Mouse (Mus musculus): ENCODE data around the gene Rad23a.

Rad23a gene

DNA sequence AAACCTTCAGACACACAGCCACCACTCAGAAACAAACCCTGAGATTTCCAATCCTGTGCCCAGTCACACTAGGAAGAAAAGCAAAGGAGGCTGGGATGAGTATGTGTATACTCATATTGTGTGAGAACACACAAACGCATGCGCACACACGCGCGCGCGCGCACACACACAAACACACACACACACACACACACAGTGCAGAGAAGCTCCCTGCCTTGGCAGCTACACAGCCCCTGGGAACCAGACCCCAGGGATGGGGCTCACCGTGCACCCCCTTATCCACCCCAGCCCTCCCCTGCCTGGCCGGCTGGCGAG is 26.3 kb downstream of the Rad23a start:
- no peak for DNase-seq (ENCODE audit: low read depth in 1 of 2, low spot score in 2 of 2)

DNA sequence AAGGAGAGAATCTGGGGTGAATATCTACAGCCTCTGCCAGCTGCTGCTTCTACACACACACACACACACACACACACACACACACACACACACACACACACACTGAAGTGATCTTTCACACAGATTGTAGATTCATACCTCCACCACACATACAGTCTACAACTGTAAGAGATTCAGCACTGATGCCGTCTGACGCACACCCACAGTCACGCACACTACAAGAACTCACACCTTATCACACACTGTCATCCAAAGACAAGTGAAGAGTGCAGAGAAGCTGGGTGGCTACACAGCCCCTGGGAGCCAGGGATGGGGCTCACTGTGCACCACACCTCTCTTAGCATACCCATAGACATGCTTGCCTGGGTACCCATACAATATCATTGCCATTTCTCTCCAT is 26.6 kb downstream of the Rad23a start:
- no peak for DNase-seq (ENCODE audit: low read depth in 1 of 2, low spot score in 2 of 2)

DNA sequence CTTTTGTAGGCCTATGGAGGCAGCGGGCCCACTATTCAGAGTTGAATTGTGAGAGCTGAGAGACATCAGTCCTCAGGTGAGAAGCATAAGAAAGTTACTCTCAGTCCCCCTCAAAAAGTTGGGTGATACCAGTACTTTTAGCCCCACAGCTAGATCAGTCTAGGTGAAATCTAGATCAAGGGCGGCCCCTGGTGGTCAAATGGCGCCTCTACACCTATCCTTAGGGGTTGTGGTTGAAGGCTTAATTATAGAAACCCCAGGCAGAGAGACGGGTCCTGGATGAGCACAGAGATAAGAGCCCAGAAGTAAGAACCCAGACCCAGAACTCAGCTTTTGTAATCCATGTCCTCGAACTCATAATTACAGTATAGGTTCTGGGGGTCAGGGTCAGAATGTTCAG is 27.4 kb downstream of the Rad23a start:
- peak; percentile 48 to 72 for DNase-seq (ENCODE audit: low read depth in 1 of 2, low spot score in 2 of 2)

DNA sequence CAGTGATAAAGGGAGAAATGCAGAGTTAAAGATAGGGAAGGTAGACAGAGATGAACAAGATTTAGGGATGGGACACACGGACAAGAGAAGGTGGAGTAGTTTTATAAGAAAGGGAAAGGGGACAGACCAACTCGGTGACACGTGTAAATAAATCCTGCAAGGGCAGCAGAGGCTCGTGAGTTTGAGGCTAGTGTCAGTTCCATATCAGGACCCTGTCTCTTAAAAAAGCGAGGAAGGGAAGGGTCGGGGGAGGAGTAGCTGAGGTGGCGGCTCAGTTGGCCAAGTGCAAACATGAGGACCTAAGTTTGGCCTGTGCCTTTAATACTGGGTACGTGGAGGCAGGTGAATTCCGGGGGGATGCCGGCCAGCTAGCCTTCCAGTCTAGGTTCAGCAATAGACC is 29.2 kb downstream of the Rad23a start:
- no peak for DNase-seq (ENCODE audit: low read depth in 1 of 2, low spot score in 2 of 2)

DNA sequence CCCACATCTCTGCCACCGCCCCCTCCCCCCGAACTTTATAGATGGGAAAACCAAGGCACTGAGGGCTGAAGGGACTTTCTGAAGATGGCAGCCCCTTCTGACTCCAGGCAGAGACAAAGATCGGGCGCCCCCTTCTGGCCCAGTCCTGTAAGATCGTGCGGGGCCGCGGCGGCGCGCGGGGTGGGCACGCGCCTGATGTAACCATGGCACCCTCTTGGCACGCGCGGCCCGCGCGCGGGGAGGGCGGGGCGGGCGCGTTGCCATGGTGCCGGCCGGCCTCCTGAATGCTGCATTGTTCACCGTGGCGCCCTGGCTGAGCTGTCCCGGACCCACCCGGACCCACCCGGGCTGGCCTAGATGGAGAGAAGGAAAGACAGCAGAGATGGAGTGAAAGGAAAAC is 29.6 kb downstream of the Rad23a start:
- DNase-seq (ENCODE audit: low read depth in 1 of 2, low spot score in 2 of 2), result peak; percentile 86 to 92

DNA sequence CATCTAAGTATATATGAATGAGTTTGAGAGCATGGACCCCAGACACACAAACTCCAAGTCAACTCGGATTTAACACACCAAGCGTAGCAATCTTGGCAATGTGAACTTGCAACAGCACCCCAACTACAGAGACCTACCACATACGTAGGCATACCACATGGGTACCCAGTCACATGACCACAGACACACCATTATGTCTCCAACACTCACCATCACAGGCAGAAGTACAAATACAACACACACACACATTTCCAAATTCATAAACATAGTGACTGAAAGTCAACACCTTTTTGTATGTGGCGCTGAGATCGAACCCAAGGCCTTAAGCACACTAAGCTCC is 30.6 kb downstream of the Rad23a start:
- no peak for DNase-seq (ENCODE audit: low read depth in 1 of 2, low spot score in 2 of 2)

DNA sequence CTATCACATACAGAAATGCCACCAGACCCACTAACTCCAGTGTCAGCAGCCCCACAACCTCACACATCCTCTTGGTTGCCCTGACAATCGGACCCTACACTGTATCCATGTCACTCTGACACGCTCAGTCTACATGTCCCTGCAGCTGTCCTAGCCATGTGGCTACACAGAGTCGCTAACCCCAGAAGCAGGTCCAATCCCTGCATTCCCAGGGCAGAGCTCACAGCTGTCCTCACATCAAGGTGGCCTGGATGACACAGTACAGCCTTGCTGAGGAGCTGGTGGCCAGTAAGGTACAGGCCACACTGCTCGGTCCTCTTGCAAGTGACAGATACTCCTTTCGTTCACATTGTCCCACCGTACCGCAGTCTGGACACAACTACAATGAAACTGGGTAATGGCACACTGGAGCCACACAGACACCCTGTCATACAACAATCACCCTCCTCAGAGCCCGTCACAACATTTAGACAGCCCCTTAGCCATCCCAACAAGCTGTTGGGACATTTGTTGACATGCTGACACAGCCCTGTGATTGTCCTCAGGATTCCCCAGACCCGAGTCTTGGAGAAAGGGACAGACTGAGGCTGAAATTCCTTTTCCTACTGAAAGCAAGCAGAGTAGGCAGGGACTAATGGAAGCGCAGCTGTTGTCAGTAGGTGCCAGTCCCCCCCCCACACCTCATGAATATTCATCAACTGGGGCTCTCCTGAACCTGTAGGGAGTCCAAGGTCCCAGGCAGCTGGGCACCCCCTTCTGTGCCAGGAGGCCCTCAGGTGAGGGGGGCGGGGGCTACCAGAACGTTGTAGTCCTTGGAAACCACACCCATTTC is 31.1 kb downstream of the Rad23a start:
- DNase-seq (ENCODE audit: low read depth in 1 of 2, low spot score in 2 of 2), result no peak

DNA sequence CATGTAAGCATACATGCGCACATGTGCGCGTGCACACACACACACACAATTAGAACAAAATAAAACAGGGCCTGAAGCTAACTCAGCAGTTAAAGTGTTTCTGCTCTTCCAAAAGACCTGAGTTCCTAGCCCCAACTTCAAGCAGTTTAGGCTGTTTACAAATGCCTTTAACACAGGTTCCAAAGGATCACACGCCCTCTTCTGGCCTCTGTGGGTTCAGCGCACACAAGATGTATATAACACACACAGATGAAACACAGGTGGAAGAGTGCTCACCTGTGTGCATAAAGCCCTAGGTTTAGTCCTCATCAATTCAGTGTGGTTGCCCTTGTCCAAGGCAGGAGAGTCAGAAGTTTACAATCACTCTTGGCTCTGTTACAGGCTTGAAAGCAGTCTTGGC is 34.4 kb downstream of the Rad23a start:
- no peak for DNase-seq (ENCODE audit: low read depth in 1 of 2, low spot score in 2 of 2)

DNA sequence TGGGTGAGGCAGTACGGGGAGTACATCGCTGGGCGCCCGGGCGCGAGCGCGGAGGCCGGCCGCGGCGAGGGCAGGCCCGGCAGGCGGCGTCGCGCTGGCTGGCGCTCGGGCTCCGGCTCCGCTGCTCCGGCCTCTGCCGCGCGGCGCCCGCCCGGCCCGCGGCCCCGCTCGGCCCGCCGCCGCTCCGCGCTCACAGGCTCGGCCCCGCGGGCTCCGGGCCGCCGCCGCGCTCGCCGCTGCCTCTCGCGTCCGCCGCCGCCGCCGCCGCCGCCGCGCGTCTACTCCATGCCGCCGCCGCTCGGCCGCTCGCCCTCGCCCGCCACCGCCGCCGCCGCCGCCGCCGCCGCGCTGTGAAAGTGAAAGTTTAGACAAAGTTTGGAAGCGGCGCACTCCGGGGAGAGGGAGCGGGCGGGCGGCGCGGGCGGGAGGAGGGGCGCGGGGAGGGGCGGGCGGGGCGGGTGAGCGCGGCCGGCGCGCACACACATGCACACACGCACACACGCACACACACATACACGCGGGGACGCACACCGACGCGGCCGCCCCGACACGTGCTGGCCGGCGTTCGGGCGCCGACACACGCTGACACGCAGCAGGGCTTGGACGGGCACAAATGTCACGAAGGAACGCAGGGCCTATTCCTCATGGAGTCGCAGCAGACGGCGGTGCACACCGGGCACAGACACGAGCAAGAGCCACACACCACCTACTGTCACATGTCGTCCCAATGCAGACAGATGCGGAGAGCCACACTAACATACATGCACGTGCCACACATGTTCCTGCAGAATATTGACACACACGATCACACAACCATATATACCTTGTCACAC is 40.2 kb downstream of the Rad23a start, which contains the start of gene Nfix:
Gene Nfix (minus strand): TSS at position 346 of the 833 bp plus-strand sequence.
- DNase-seq (ENCODE audit: low read depth in 1 of 2, low spot score in 2 of 2), result peak in 1 of 2 experiments; percentile 21

DNA sequence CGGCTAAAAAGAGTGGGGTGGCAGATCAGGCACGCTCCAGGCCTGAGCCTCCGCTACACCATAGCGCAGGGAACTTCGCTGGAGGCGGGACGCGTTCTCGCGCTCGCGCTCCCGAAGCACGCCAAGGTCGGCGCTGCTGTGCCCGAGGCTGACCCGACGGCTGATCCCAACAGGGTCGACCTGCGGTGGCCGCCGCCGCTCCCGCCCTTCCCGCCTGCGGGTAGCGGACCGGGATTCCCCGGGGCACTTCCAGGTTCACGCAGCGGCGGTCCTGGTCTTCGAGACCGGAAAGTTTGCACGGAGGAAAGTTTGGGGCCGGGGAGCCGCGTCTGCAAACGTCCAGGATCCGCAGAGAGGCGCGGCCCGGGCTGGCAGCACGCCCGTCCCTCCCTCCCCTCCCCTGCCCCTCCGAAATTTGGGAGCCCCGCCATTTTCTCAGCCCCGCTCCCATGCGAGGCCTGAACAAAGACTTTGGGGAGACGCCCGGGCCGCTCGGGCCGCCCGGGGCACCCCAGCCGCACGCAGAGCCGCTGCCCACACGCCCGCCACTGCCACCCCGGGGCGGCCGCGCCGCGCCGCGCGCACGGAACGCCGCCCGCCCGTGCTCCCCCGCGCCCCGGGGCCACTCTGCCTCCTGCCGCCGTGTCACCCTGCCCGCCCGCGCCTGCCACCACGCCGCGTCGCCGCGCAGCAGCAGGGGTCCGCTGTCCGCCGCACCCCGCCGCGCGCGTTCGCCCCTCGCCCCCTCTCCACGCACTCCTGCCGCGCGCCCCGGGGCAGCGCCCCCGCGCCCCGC is 41.1 kb downstream of the Rad23a start:
- DNase-seq (ENCODE audit: low read depth in 1 of 2, low spot score in 2 of 2), result peak in 1 of 2 experiments; percentile 33

DNA sequence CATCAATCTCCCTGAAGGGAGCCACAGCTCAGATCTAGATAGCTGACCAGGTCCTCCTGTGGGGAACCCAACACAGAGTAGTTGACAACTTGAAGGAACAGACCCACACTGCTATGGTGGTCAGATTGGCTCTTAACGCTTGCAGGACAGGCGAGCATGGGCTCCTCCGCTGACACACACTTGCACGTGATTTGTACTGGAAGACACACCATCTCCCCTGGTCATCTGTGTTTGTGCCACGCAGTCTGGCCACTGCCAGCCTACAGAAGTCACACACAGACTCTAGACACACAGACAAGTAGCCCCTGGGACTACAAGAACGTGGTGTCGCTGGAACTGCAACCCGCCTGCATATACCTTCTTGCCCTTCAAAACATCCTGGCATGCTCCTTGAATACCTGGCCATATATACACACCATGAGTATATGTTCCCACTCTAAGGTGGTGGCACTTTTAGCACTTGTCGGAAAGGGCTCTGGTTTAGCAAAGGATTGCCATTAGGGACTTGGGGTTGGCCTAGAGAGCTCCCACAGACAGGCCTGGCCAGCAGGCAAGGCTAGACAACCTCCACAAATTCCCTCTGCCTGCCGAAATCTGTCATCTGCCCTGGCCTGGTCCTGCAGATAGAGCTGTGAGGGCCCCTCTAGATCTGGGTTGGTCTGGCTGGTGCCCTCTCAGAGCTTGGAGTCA is 41.9 kb downstream of the Rad23a start:
- DNase-seq (ENCODE audit: low read depth in 1 of 2, low spot score in 2 of 2), result no peak

DNA sequence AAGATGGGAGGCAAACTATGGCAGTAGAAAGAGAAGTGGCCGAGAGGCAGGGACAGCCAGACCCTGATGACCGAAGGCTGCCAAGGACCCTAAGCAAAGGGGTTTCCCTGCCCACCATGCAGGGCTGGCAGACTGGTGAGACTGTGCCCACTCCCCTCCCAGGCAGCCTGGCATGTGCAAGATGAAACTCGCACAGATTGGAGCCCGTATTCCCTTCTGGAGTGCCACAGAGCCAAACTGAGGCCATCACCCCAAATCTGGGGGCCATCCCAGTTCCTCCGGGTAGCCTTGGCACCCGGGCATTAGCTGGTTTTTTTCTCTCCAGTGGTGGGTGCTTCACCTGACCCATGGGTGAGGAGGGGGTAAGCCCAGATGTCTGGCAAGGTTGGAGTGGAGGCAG is 42.5 kb downstream of the Rad23a start:
- DNase-seq (ENCODE audit: low read depth in 1 of 2, low spot score in 2 of 2), result no peak

DNA sequence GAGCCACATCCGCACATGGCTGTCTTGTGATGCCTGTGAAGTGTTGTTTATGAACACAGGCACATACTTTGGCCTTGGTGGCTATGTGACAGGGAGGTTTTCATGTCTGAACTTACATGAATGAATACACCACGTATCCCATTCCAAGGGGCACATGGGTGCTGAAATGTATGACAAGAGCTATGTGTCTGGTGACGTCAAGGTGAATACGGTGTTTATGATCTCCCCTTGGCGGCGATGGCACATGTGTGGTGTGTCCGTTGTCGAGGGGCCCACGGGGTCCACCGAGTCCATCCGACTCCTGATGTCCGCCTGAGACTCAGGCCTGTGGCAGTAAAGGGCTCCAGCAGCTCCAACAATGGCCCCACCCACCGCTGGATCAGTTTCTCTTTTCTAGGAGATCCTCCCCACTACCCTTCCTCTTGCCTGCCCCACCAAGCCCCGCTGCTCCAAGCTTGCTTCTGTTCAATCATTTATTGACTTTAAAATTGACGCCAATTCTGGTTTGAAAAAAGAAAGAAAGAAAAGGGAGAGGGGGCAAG is 43.1 kb downstream of the Rad23a start:
- no peak for DNase-seq (ENCODE audit: low read depth in 1 of 2, low spot score in 2 of 2)

DNA sequence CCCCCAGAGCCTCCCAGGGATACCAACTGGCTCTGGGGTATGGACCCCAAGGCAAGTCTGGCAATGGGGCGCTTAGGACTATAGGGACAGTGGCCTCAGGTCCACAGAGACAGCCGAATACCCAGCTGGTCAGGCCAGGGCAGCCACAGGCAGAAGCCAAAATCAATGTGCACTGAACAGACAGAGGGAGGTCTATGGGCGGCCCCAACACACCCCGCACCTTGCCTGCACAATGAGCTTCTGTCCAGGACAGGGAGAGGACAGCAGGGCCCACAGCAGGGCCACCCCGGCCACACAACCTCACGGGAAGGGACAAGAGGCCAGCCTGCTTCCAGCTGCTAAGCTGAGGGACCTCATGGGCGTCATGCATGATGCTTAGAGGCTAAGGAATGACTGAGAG is 46.0 kb downstream of the Rad23a start:
- DNase-seq (ENCODE audit: low read depth in 1 of 2, low spot score in 2 of 2), result no peak

DNA sequence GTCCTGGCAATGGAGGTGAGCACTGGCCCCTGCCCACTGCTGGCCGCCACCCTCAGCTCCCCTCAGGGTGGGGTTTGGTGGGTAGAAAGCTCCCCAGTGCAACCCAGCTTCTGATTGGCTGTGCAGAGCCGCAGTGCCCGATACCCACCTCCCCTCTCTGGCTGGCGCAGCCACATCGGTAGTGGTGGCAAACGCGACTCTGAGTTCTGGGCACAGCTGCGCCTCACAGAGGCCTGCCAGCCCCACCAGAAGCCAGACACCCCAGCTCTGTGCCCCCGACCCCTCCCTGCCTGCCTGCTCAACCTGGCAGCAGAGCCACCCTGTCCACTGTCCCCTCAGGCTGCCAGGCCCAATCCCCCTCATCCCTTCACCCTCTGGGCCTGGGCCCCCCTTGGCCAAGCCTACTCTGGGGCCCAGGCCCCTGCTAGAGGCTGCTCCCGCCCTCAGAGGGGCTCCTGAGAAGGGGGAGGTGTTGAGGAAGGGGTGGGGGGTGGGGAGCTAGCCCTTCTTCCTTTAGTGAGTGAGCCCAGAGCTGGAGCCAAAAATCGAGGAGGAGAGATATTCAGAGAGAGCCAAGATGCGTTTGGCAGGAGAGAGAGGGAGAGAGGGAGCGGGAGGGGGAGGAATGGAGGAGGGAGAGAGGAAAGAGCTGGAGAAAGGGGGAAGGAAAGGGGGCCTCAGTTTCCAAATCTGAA is 46.5 kb downstream of the Rad23a start:
- no peak for DNase-seq (ENCODE audit: low read depth in 1 of 2, low spot score in 2 of 2)

DNA sequence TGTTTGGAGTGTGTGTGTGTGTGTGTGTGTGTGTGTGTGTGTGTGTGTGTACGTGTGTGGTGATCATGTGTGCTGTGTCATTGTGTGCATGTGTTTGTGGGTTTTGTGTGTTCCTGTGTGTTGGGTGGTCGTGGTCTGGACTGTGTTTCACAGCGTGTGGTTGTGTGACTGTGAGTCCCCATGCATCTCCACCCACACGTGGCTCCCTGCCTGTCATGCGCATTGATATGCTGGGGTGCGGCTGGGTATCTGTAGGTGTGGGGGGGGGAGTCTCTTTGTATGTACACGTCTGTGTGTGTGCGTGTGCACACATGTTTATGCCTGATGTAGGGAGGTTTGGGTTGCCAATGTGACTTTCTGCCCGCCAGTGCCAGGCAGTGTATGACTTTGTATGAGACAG is 47.3 kb downstream of the Rad23a start:
- DNase-seq (ENCODE audit: low read depth in 1 of 2, low spot score in 2 of 2), result no peak

DNA sequence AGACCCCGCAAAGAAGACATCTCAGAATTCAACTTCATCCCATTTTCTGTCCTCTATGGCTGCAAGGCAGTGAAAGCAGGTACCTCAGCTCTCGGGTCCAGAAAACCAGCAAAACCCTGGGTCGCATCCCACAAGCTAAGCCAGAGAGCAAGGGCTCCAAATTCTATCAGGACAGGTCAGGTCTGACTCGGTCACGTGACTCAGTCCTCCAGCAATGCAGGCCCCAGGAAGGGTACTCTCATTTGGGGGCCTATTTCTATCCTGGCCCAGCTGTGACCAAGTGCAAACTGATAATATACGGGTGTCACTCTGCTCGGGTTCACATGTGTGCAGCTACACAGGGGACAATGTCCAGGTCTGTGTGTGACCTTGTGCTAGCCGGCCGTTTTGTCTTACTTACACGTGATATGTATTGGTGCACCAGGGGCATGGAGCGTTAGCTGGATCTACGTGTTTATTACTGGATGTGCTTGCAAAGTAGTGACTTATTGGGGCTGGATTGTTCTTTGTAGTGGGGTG is 48.0 kb downstream of the Rad23a start:
- DNase-seq (ENCODE audit: low read depth in 1 of 2, low spot score in 2 of 2), result no peak

DNA sequence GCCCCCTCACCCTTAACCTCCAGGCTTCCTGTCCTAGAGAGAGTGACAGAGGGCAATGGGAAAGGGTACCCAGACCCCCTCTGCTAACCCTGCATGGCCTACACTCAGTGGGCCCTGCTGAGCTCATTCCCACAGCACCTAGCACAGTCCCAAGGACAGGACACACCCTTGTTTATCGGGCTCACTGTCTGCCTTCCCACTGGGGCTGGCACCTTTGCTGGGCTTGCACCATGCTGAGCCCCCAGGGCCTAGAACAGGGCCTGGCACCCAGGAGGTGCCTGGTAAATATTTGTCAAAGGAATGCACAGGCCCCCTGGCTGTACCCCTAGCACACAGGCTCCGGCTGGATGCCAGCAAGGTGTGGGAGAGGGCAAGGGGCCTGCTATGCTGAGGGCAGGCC is 49.9 kb downstream of the Rad23a start:
- DNase-seq (ENCODE audit: low read depth in 1 of 2, low spot score in 2 of 2), result no peak

DNA sequence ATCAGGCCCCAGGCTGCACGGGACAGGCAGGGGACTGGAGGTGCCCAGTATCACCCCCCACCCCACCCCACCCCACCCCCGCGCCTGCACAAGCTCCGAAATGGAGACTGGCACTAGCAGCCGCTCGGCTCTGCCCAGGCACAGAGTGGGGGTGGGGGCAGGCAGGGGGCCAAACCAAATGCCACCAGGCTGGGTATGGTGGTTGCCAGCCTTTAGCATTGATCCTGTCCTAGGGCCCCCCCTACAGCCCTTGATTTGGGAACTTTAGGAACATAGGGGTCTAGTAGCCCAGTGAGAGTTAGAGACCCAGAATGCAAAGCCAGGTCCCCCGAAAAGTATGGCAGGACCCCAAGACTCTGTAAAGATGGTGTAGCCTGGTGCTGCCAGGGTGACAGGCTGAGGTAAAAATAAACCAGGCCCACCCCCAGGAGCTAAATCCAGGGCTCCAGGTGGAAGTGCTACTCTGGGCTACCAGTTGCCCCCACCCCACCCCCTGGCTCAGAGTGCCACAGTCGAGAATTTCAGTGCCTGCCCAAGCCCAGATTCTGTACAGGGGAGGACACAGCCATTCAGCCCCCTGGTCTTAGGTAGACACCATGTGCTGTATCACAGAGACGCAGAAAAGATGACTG is 50.5 kb downstream of the Rad23a start:
- no peak for DNase-seq (ENCODE audit: low read depth in 1 of 2, low spot score in 2 of 2)

DNA sequence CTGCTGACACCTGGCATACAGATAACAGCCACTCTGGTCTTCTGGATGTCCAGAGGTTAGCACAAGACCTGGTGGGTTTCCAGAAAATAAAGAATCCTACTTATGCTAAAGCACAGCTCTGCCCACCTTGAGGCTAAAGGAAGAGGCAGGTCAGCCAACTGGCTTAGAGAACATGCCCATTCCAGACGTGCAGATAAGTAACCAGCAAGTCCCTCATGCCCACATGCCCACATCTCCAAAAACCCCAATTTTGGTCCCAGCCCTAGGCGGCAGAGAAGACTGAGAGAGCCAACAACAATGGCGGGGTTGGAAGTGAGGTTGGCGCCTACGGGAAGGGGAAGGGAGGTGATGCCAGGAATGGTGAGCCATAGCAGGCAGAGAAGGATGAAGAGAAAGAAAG is 51.1 kb downstream of the Rad23a start:
- no peak for DNase-seq (ENCODE audit: low read depth in 1 of 2, low spot score in 2 of 2)

Measured in monocyte, adult 2 months (primary cell).